Mouse (Mus musculus) neural tube, embryonic 11.5 days (tissue): ENCODE data around the gene C3ar1. TPM values are rescaled to one million over a fixed set of nuclear protein-coding genes. Genes with fewer than 3 reads are reported as not detected.

Experiments used
- ATAC-seq: fragments of 200-750 bp; cut with Nextera tagmentation; 2 replicates; pipeline ENCODE4 v1.8.0; 2017; ENCODE audit warnings: moderate number of reproducible peaks, mild to moderate bottlenecking, moderate TSS enrichment, moderate library complexity; ENCODE audit not compliant: insufficient read depth, low FRiP score, low TSS enrichment
- DNase-seq: peaks from one replicate; pipeline ENCODE4 v3.0.0-alpha.2; 2015; ENCODE audit warnings: low spot score
- H3K27ac ChIP-seq: fragments of 300-500 bp; sonication (generic); 2 replicates; pipeline ENCODE4 v1.5.1; 2014; ENCODE audit warnings: low read depth, mild to moderate bottlenecking, low read length
- H3K27me3 ChIP-seq: fragments of 300-500 bp; sonication (generic); 2 replicates; pipeline ENCODE4 v1.6.1; 2014; ENCODE audit warnings: mild to moderate bottlenecking, low read length, mixed read lengths; ENCODE audit not compliant: control insufficient read depth, insufficient read depth
- H3K36me3 ChIP-seq: fragments of 300-500 bp; sonication (generic); 2 replicates; pipeline ENCODE4 v1.6.1; 2014; ENCODE audit warnings: mild to moderate bottlenecking, low read length, moderate library complexity, mixed read lengths; ENCODE audit not compliant: control insufficient read depth, insufficient read depth
- H3K4me1 ChIP-seq: fragments of 300-500 bp; sonication (generic); 2 replicates; pipeline ENCODE4 v1.6.1; 2014; ENCODE audit warnings: low read length, mixed read lengths; ENCODE audit not compliant: control insufficient read depth, insufficient read depth
- H3K4me2 ChIP-seq: fragments of 300-500 bp; sonication (generic); 2 replicates; pipeline ENCODE4 v1.6.1; 2014; ENCODE audit warnings: low read depth, mild to moderate bottlenecking, moderate library complexity
- H3K4me3 ChIP-seq: fragments of 300-500 bp; sonication (generic); 2 replicates; pipeline ENCODE4 v1.5.1; 2014; ENCODE audit warnings: low read depth, low read length
- H3K9ac ChIP-seq: fragments of 300-500 bp; sonication (generic); 2 replicates; pipeline ENCODE4 v1.6.1; 2014; ENCODE audit warnings: mild to moderate bottlenecking, low read length
- H3K9me3 ChIP-seq: fragments of 300-500 bp; sonication (generic); 2 replicates; pipeline ENCODE4 v1.6.1; 2016; ENCODE audit warnings: low read length; ENCODE audit not compliant: control insufficient read depth
- WGBS: fragments of 180-500 bp; shearing (Covaris S2); extraction: QIAGEN DNeasy Blood & Tissue Kit; methylation state at CpG from one replicate; pipeline ENCODE4 v1.1.7; 2014; 5-methylcytosine and 5-hydroxymethylcytosine counted together
- polyA plus RNA-seq: library from polyadenylated mRNA; unstranded; fragments of >200 nt; fragmentation: Nextera tagmentation; extraction: Ambion mirVana; gene quantifications from 2 replicates; pipeline ENCODE4 v1.2.1, GENCODE M21; 2014

The C3ar1 gene
- 1.8 and 2.1 TPM in 2 replicates for polyA plus RNA-seq

DNA sequence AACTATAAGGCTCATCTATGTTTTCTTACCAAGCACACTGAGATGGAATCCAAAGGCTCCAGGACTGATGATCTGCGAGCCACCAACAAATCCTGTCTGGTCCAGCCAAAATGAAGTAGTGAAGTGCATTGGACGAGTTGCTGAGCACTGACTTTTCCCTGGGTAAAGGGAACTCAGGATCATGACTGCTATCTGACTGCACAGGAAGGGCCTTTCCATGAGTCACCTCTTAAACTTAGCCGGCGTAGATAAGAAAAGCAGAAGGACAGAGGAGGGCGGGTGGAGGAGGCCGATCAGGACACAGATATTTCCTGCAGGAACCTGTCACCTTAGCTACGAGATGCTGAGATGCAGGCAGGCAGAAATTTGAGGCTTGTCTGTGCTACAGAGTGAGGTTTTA is at the start of gene C3ar1:
C3ar1 (minus strand) TSS at position 207 of the 400 bp plus-strand sequence.
- Histone ChIP-seq H3K9ac (no peak within 1 kb of the TSS), H3K27me3 (no peaks in the 10 kb centered on the region), H3K36me3 (no peaks in the 10 kb centered on the region), H3K4me1 (no peaks in the 10 kb centered on the region), H3K9me3 (no peaks in the 10 kb centered on the region), H3K4me3 (no peak within 1 kb of the TSS), H3K27ac (no peak within 1 kb of the TSS), H3K4me2 (no peak within 1 kb of the TSS)
- 81% methylated on average over 7 of the region's 7 CpGs for whole genome bisulfite sequencing
- no peak for ATAC-seq
- DNase-seq = no peak

DNA sequence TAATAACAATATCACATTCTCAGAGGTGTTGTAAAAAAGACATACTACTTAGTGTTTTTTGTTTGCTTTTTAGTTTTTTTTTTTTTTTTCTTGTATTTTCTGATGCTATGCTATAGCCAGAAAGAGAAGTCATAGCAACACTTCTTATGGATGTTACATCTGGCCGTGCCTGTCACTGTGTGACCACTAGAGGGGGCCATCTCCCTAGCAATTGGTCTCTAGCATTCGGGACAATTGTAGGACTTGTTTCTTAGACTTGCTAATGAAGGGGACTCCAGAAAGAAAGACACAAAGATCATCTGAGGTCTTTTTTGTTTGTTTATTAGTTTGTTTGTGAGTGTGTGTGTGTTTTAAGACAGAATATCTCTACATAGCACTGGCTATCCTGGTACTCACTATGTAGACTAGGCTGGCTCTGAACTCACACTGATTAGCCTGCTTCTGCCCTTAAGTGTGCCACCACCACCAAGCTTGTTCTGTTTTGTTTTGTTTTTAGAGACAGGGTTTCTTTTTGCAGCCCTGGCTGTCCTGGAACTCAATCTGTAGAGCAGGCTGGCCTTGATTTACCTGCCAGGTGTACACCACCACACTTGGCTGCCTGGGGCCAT is 36.6 kb upstream of the C3ar1 start:
- no peak overlapping the region for H3K4me2 ChIP-seq
- no peak overlapping the region for H3K27ac ChIP-seq
- 21% methylated on average over 2 of the region's 2 CpGs for WGBS
- DNase-seq (peak; percentile 46), ATAC-seq (peak; percentile 45; the same call in 1 of the 2 replicates)
- no peaks in the 10 kb centered on the region for H3K4me1 ChIP-seq
- H3K27me3 ChIP-seq = no peaks in the 10 kb centered on the region
- peaks cover 4% of the 10 kb centered on the region for H3K36me3 ChIP-seq
- no peaks in the 10 kb centered on the region for H3K9me3 ChIP-seq
- H3K9ac ChIP-seq = no peak overlapping the region
- no peak overlapping the region for H3K4me3 ChIP-seq

DNA sequence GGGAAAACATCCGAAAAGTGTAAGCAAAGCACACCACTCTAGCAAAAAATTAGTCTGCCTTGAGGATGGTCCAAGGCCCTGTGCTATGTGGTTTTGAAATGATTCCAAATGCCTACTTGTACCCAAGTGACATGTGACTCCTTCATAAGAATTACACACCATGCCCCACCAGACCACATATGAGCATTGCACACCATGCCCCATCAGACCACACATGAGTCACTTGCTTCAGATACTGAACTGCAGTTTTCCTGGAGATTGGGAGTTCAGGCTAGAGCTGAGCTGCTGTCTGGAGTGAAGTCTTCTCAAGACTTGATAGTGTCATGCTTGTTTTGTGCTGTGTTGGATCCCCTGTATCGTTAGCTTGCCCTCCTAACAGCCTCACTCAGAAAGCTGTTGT is 33.6 kb upstream of the C3ar1 start:
- Histone ChIP-seq H3K4me1 (no peaks in the 10 kb centered on the region), H3K9ac (no peak overlapping the region), H3K27me3 (no peaks in the 10 kb centered on the region), H3K36me3 (peaks cover 12% of the 10 kb centered on the region), H3K27ac (no peak overlapping the region), H3K9me3 (no peaks in the 10 kb centered on the region), H3K4me2 (no peak overlapping the region), H3K4me3 (no peak overlapping the region)
- DNase-seq (no peak), ATAC-seq (no peak)
- WGBS = 94% methylated on average over 2 of the region's 2 CpGs

DNA sequence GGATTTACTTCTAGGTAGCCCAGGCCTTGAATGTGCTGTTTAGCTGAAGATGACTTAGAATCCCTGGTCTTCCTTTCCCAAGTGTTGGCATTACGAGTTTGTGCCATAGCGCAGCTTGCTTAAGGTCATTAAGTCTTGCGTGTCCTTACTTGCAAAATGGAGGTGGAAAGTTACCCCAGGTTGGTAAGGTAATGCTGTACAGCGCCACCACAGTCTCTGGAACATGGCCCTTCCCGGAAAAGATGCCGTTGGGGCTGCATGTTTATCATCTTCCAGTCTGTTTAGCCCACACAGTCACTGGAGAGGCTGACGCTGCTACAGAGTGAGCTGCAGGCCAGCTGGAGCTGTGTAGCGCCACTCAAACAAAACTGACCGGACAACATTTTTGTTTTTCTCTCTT is 27.6 kb upstream of the C3ar1 start:
- Histone ChIP-seq H3K9ac (no peak overlapping the region), H3K4me1 (no peaks in the 10 kb centered on the region), H3K4me3 (no peak overlapping the region), H3K27ac (no peak overlapping the region), H3K4me2 (no peak overlapping the region), H3K36me3 (peaks cover 30% of the 10 kb centered on the region), H3K9me3 (no peaks in the 10 kb centered on the region), H3K27me3 (no peaks in the 10 kb centered on the region)
- no peak for ATAC-seq
- 93% methylated on average over 9 of the region's 9 CpGs for WGBS
- DNase-seq = no peak

DNA sequence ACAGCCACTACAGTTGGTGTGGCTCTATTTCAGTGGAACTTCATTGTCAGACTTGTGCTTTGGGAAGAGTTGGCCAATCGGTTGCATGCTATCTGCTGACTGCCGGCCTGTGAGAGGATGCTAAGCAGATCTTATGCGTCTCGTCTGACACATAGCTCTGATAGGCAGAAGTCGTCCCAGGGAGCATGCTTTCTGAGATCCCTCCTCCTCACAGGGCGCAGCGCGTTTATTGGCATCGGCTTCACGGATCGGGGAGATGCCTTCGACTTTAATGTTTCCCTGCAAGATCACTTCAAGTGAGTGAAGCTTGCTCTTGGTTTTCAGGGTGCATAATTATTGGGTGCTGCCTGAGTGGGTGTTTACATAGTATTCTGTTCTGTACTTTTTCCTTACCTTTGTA is 25.3 kb upstream of the C3ar1 start:
- Histone ChIP-seq H3K9ac (no peak overlapping the region), H3K27me3 (no peaks in the 10 kb centered on the region), H3K36me3 (peaks cover 19% of the 10 kb centered on the region), H3K9me3 (no peaks in the 10 kb centered on the region), H3K4me2 (no peak overlapping the region), H3K4me1 (no peaks in the 10 kb centered on the region), H3K4me3 (no peak overlapping the region), H3K27ac (no peak overlapping the region)
- ATAC-seq = no peak
- no peak for DNase-seq
- 95% methylated on average over 12 of the region's 12 CpGs for WGBS

DNA sequence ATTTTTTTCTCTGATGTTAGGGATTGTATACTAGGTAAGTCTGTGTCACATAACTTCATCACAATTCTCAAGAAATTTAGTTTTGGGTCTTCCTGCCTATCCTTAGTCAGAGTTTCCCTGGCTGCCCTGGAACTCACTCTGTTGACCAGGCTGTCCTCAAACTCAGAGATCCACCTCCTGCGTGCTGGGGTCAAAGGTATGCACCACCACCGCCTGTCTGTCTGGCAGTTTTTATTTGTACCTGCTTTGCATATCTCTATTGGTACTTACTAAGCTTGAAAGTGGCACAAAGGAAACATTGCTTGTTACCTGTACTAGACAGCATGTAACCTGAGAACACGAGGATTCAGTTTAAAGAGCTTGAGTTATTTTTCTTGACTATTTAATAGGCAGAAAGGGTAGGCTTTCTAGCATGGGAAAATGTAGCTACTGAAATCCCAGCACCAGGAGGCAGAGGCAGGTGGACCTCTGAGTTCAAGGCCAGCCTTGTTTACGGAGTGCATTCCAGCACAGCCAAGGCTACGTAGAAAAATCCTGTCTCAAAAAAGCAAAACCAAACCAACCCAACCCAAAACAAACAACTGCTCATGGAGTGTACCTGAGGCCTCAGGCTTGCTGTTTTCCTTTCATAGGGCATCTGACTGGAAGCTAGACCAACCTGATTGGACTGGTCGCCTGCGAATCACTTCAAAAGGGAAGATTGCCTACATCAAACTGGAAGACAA is 24.0 kb upstream of the C3ar1 start:
- Histone ChIP-seq H3K36me3 (peaks cover 18% of the 10 kb centered on the region), H3K4me1 (peaks cover 5% of the 10 kb centered on the region; the same call in 1 of the 2 replicates), H3K4me2 (no peak overlapping the region), H3K27me3 (no peaks in the 10 kb centered on the region), H3K9me3 (no peaks in the 10 kb centered on the region), H3K27ac (no peak overlapping the region), H3K4me3 (no peak overlapping the region), H3K9ac (no peak overlapping the region)
- DNase-seq (no peak), ATAC-seq (no peak)
- WGBS = 92% methylated on average over 7 of the region's 7 CpGs

DNA sequence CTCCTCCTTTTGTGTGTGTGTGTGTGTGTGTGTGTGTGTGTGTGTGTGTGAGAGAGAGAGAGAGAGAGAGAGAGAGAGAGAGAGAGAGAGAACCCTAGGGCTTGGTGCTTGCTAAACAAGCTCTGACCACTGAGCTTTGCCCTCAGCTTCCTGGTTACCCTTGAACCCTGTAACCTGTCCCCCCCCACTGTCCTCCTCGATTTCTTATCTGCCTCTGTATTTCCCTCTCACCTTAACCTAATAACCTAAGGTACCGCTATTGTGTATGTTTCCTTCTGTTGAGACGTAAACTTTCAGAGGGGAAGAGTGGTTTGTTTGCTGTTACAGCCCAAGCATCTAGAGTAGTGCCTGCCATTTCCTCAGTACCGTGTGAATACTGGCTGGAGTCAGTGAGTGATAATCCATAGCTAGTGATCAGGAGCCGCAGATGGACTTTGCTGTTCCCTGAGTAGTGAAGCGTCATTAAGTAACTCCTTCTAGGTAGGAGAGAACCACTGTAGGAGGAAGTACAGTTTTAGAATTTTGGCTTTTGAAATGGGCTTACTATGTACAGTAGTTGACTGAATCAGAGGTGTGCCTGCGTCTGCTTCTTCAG is 23.3 kb upstream of the C3ar1 start:
- Histone ChIP-seq H3K4me1 (peaks cover 5% of the 10 kb centered on the region; the same call in 1 of the 2 replicates), H3K4me2 (no peak overlapping the region), H3K27me3 (no peaks in the 10 kb centered on the region), H3K9me3 (no peaks in the 10 kb centered on the region), H3K4me3 (no peak overlapping the region), H3K27ac (no peak overlapping the region), H3K9ac (no peak overlapping the region), H3K36me3 (peaks cover 16% of the 10 kb centered on the region)
- DNase-seq (no peak), ATAC-seq (no peak)
- 97% methylated on average over 7 of the region's 7 CpGs for WGBS

DNA sequence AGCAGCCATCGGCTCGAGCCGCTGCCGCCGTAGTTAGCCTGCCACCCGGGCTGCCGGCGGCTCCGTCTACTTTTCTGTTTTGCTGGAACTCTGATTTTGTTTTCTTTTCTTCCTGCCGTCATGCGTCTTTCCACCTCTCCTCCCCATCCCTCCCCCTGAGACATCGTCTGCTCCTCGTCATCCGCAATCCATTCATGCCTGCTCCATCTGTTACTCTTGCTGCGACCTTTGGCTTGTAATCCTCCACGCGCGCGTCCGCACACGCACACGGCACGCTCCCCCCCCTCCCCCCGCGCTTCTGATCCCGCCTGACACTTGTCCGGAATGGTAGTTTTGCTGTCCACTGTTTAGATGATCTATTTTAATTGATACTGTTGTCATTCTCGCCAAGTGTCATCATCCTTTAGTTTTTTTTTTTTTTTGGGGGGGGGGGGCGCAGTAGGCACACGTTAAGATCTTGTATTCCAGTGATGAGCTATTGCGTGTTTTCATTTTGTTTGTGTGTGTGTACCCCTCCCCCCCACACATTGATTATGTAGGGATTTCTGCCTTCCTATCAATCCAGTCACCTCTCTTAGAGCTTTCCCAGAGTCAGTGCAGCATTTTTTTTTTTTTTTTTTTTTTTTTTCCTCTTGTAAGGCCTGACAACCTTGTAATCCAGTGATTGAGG is 18.9 kb upstream of the C3ar1 start:
- Histone ChIP-seq H3K9me3 (no peaks in the 10 kb centered on the region), H3K4me1 (peaks cover 5% of the 10 kb centered on the region; the same call in 1 of the 2 replicates), H3K9ac (peak overlapping the region; percentile 82), H3K36me3 (no peaks in the 10 kb centered on the region; the same call in 1 of the 2 replicates), H3K4me3 (peak overlapping the region; percentile 89), H3K4me2 (peak overlapping the region; percentile 55), H3K27ac (peak overlapping the region; percentile 73), H3K27me3 (no peaks in the 10 kb centered on the region)
- peak; percentile 66 for ATAC-seq
- DNase-seq = no peak
- WGBS = 0% methylated on average over 31 of the region's 31 CpGs
